Mouse (Mus musculus): ENCODE data around the gene Slc22a14. TPM values are rescaled to one million over a fixed set of nuclear protein-coding genes. Genes with fewer than 3 reads are reported as not detected.

The Slc22a14 gene
- polyA plus RNA-seq, 1 experiment from 2014 or later: not detected

GRCm38 (mm10) chr9:119192202-119192990 lies 173.0 kb downstream of the Slc22a14 start:
- Histone ChIP-seq H3K9me3 (ENCODE audit: control insufficient read depth, low read length) (no peaks in the 10 kb centered on the region), H3K27ac (ENCODE audit: low read length) (no peak overlapping the region), H3K27me3 (replicated peaks; ENCODE audit: control insufficient read depth, insufficient read depth, low read length) (no peaks in the 10 kb centered on the region), H3K36me3 (ENCODE audit: control insufficient read depth, insufficient read depth) (no peaks in the 10 kb centered on the region), H3K9ac (replicated peaks; ENCODE audit: low read depth, low read length) (no peak overlapping the region), H3K4me3 (replicated peaks; ENCODE audit: low read length) (no peak overlapping the region), H3K4me1 (replicated peaks; ENCODE audit: control insufficient read depth, insufficient read depth, low read length) (no peaks in the 10 kb centered on the region), H3K4me2 (ENCODE audit: low read length) (no peak overlapping the region)
- 36% methylated on average over 11 of the region's 11 CpGs for WGBS
- no peak for ATAC-seq

- Histone ChIP-seq H3K4me3 (replicated peaks; ENCODE audit: low read length) (no peak overlapping the region), H3K9ac (replicated peaks; ENCODE audit: low read depth, low read length) (no peak overlapping the region), H3K4me2 (ENCODE audit: low read length) (no peak overlapping the region), H3K27ac (ENCODE audit: low read length) (no peak overlapping the region), H3K4me1 (replicated peaks; ENCODE audit: control insufficient read depth, insufficient read depth, low read length) (peaks cover 7% of the 10 kb centered on the region; the same call in 1 of the 2 replicates), H3K9me3 (ENCODE audit: control insufficient read depth, low read length) (no peaks in the 10 kb centered on the region), H3K27me3 (replicated peaks; ENCODE audit: control insufficient read depth, insufficient read depth, low read length) (no peaks in the 10 kb centered on the region), H3K36me3 (ENCODE audit: control insufficient read depth, insufficient read depth) (no peaks in the 10 kb centered on the region)
- peak; percentile 23; the same call in 1 of the 2 replicates for ATAC-seq
- 42% methylated on average over 3 of the region's 3 CpGs for WGBS
Observed at GRCm38 (mm10) chr9:119181241-119181728, 184.1 kb downstream of the Slc22a14 start.

GRCm38 (mm10) chr9:119179292-119179691 lies 186.1 kb downstream of the Slc22a14 start:
- peaks cover 7% of the 10 kb centered on the region; the same call in 1 of the 2 replicates for H3K4me1 ChIP-seq (replicated peaks; ENCODE audit: control insufficient read depth, insufficient read depth, low read length)
- no peaks in the 10 kb centered on the region for H3K27me3 ChIP-seq (replicated peaks; ENCODE audit: control insufficient read depth, insufficient read depth, low read length)
- no peak overlapping the region for H3K27ac ChIP-seq (ENCODE audit: low read length)
- no peak overlapping the region for H3K9ac ChIP-seq (replicated peaks; ENCODE audit: low read depth, low read length)
- no peak overlapping the region for H3K4me2 ChIP-seq (ENCODE audit: low read length)
- H3K36me3 ChIP-seq (ENCODE audit: control insufficient read depth, insufficient read depth): no peaks in the 10 kb centered on the region
- WGBS: 95% methylated on average over 11 of the region's 11 CpGs
- no peak overlapping the region for H3K4me3 ChIP-seq (replicated peaks; ENCODE audit: low read length)
- H3K9me3 ChIP-seq (ENCODE audit: control insufficient read depth, low read length): no peaks in the 10 kb centered on the region
- ATAC-seq: no peak

- ATAC-seq: no peak
- H3K27me3 ChIP-seq (replicated peaks; ENCODE audit: control insufficient read depth, insufficient read depth, low read length): no peaks in the 10 kb centered on the region
- WGBS: 96% methylated on average over 2 of the region's 2 CpGs
Observed at GRCm38 (mm10) chr9:119167608-119168007, 197.7 kb downstream of the Slc22a14 start.

GRCm38 (mm10) chr9:119165548-119165947 lies 199.8 kb downstream of the Slc22a14 start:
- Histone ChIP-seq H3K9ac (replicated peaks; ENCODE audit: low read depth, low read length) (no peak overlapping the region), H3K27me3 (replicated peaks; ENCODE audit: control insufficient read depth, insufficient read depth, low read length) (no peaks in the 10 kb centered on the region), H3K4me3 (replicated peaks; ENCODE audit: low read length) (no peak overlapping the region), H3K9me3 (ENCODE audit: control insufficient read depth, low read length) (no peaks in the 10 kb centered on the region), H3K4me1 (replicated peaks; ENCODE audit: control insufficient read depth, insufficient read depth, low read length) (no peaks in the 10 kb centered on the region), H3K36me3 (ENCODE audit: control insufficient read depth, insufficient read depth) (no peaks in the 10 kb centered on the region), H3K4me2 (ENCODE audit: low read length) (no peak overlapping the region), H3K27ac (ENCODE audit: low read length) (no peak overlapping the region)
- no peak for ATAC-seq
- 96% methylated on average over 6 of the region's 6 CpGs for WGBS

More at GRCm38 (mm10) chr9:119167608-119168007, 197.7 kb downstream of the Slc22a14 start:
- Histone ChIP-seq H3K4me1 (replicated peaks; ENCODE audit: control insufficient read depth, insufficient read depth, low read length) (no peaks in the 10 kb centered on the region), H3K4me3 (replicated peaks; ENCODE audit: low read length) (no peak overlapping the region), H3K9me3 (ENCODE audit: control insufficient read depth, low read length) (no peaks in the 10 kb centered on the region), H3K4me2 (ENCODE audit: low read length) (no peak overlapping the region), H3K9ac (replicated peaks; ENCODE audit: low read depth, low read length) (no peak overlapping the region), H3K36me3 (ENCODE audit: control insufficient read depth, insufficient read depth) (no peaks in the 10 kb centered on the region), H3K27ac (ENCODE audit: low read length) (no peak overlapping the region)

GRCm38 (mm10) chr9:119164743-119165142 lies 200.6 kb downstream of the Slc22a14 start:
- Histone ChIP-seq H3K4me2 (ENCODE audit: low read length) (no peak overlapping the region), H3K9ac (replicated peaks; ENCODE audit: low read depth, low read length) (no peak overlapping the region), H3K27ac (ENCODE audit: low read length) (no peak overlapping the region), H3K4me1 (replicated peaks; ENCODE audit: control insufficient read depth, insufficient read depth, low read length) (no peaks in the 10 kb centered on the region), H3K4me3 (replicated peaks; ENCODE audit: low read length) (no peak overlapping the region), H3K36me3 (ENCODE audit: control insufficient read depth, insufficient read depth) (no peaks in the 10 kb centered on the region), H3K9me3 (ENCODE audit: control insufficient read depth, low read length) (no peaks in the 10 kb centered on the region), H3K27me3 (replicated peaks; ENCODE audit: control insufficient read depth, insufficient read depth, low read length) (no peaks in the 10 kb centered on the region)
- ATAC-seq: no peak
- 91% methylated on average over 7 of the region's 7 CpGs for WGBS

GRCm38 (mm10) chr9:119160689-119161088 lies 204.7 kb downstream of the Slc22a14 start:
- 96% methylated on average over 3 of the region's 3 CpGs for WGBS
- Histone ChIP-seq H3K4me2 (ENCODE audit: low read length) (no peak overlapping the region), H3K4me1 (replicated peaks; ENCODE audit: control insufficient read depth, insufficient read depth, low read length) (no peaks in the 10 kb centered on the region), H3K9me3 (ENCODE audit: control insufficient read depth, low read length) (no peaks in the 10 kb centered on the region), H3K27me3 (replicated peaks; ENCODE audit: control insufficient read depth, insufficient read depth, low read length) (peaks cover 9% of the 10 kb centered on the region), H3K36me3 (ENCODE audit: control insufficient read depth, insufficient read depth) (no peaks in the 10 kb centered on the region), H3K4me3 (replicated peaks; ENCODE audit: low read length) (no peak overlapping the region), H3K9ac (replicated peaks; ENCODE audit: low read depth, low read length) (no peak overlapping the region), H3K27ac (ENCODE audit: low read length) (no peak overlapping the region)
- no peak for ATAC-seq

- H3K27ac ChIP-seq (ENCODE audit: low read length): no peak within 1 kb of the TSS
- no peak for ATAC-seq
- WGBS: 59% methylated on average over 4 of the region's 4 CpGs
Observed at GRCm38 (mm10) chr9:119158861-119159260, 206.5 kb downstream of the Slc22a14 start, which contains the start of gene Gm47289. Gene Gm47289 (plus strand): TSS chr9:119159161.

GRCm38 (mm10) chr9:119156278-119157201 lies 208.8 kb downstream of the Slc22a14 start, which contains the start of gene Acaa1b:
Gene Acaa1b (minus strand): TSS chr9:119157093.
- WGBS: under 1% methylated on average over 65 of the region's 65 CpGs
- Histone ChIP-seq H3K9me3 (ENCODE audit: control insufficient read depth, low read length) (no peaks in the 10 kb centered on the region), H3K4me1 (replicated peaks; ENCODE audit: control insufficient read depth, insufficient read depth, low read length) (no peaks in the 10 kb centered on the region), H3K9ac (replicated peaks; ENCODE audit: low read depth, low read length) (peak within 1 kb of the TSS; percentile 38), H3K4me2 (ENCODE audit: low read length) (peak within 1 kb of the TSS; percentile 58), H3K27me3 (replicated peaks; ENCODE audit: control insufficient read depth, insufficient read depth, low read length) (peaks cover 16% of the 10 kb centered on the region), H3K4me3 (replicated peaks; ENCODE audit: low read length) (peak within 1 kb of the TSS; percentile 54), H3K27ac (ENCODE audit: low read length) (no peak within 1 kb of the TSS), H3K36me3 (ENCODE audit: control insufficient read depth, insufficient read depth) (no peaks in the 10 kb centered on the region)
- ATAC-seq: peak; percentile 98

More at GRCm38 (mm10) chr9:119158861-119159260, 206.5 kb downstream of the Slc22a14 start, which contains the start of gene Gm47289:
- H3K36me3 ChIP-seq (ENCODE audit: control insufficient read depth, insufficient read depth): no peaks in the 10 kb centered on the region
- H3K27me3 ChIP-seq (replicated peaks; ENCODE audit: control insufficient read depth, insufficient read depth, low read length): peaks cover 16% of the 10 kb centered on the region
- H3K9ac ChIP-seq (replicated peaks; ENCODE audit: low read depth, low read length): no peak within 1 kb of the TSS
- H3K4me3 ChIP-seq (replicated peaks; ENCODE audit: low read length): no peak within 1 kb of the TSS
- H3K4me2 ChIP-seq (ENCODE audit: low read length): no peak within 1 kb of the TSS
- no peaks in the 10 kb centered on the region for H3K4me1 ChIP-seq (replicated peaks; ENCODE audit: control insufficient read depth, insufficient read depth, low read length)
- no peaks in the 10 kb centered on the region for H3K9me3 ChIP-seq (ENCODE audit: control insufficient read depth, low read length)
